Mouse (Mus musculus) adrenal gland, adult 8-10 months (tissue): Measurements from ENCODE around the gene Mansc1. TPM values are rescaled to one million over a fixed set of nuclear protein-coding genes. Genes with fewer than 3 reads are reported as not detected.

Experiments used
- DNase-seq: peaks from one replicate; pipeline ENCODE4 v3.0.0; 2022
- total RNA-seq, 4 experiments: library from RNA; stranded (reverse); gene quantifications; 2 replicates each; pipeline ENCODE4 v1.2.4; 2022

The Mansc1 gene
- total RNA-seq, 4 experiments from 2014 or later: 5.4 to 10.2 (median 7.8) TPM

DNA sequence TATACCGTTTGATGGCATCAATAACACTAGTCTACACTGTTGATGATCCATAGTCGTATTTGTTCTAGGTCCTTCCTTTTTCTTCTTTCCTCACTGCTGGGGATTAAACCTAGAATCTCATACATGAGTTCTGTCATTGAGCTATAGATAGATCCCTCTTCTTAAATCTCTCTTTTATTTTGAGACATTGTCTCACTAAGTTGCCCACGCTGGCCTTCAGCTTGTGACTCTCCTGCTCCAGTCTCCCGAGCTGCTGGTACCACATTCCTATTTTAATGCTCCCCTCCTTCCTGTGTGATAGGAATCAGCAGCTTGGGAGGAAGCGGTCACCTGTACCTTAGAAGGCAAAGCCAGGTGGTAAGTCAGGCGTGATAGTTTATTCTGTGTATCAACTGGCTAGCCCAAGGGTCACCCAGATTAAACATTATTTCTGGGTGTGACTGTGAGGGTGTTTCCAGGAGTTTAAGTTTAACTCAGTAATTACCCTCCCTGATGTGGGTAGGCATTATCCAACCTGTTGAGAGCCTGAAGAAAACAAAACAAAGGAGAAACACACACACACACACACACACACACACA lies 34.5 kb downstream of the Mansc1 start:
- no peak for DNase-seq

DNA sequence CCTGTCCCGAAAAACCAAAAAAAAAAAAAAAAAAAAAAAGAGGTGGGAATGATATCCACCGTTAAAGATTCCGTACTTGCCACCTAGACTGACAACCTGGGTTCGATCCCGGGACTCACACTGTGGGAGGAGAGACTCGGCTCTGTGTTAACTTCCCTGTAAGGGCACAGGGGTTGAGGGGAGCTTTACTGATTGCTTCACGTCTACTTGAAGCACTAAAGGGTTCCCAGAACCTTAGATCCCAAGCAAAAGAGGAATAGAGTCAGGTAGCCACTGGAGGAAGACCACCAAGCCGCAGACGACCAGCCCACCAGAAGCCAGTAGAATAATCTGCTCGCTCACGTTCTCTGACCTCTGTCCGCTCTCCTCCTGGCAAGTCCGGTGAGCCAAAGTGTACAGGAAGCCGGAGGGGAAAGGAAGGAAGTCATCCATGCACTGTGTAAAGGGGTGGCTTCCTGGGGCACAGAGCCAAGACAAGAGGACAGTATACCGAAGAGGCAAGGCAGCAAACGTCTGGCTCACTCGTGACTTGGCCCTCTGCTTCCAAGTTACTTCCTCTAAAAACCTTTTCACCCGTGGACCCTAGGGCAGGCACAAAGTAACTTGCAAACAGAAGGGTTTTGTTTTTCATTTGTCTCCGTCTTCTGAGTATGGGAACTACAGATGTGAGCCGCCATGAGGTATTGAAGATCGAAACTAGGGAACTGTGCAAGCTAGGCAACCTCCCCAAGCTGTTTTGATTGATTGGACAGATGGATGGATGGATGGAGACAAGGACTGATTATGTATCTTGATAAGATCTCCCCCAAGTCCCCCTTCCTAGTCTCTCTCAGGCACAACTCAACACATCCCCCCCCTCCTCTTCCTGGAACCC lies 37.5 kb downstream of the Mansc1 start:
- DNase-seq: peak; percentile 42

DNA sequence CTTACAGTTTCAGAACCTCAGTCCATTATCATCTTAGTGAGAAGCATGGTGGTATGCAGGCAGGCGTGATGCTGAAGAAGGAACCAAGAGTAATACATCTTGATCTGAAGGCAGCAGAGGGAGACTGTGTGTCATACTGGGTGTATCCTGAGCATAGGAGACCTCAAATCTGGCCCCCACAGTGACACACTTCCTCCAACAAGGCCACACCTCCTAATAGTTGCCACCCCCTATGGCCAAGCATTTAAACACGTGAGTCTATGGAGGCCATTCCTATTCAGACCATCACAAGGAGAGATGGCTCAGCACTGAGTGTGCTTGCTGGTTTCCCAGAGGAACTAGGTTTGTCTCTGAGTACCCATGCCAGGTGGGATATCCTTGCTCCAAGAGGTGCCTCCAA lies 40.7 kb downstream of the Mansc1 start:
- DNase-seq: no peak

DNA sequence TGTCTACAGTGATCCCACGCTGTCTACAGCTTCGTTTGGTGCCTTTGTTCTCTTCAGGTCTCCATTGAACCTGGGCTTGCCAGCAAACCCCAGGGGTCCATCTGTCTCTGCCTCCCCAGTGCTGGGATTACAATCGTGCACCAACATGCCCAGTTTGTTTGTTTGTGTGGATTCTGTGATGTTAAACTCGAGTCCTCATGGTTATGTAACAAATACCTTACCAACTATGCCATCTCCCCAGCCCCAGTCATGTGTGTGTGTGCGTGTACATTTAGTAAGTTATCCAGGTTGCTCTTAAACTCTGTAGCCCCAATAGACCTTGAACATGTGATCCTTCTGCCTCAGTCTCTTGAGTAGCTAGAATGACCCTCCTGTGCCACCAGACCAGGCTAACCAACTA lies 46.0 kb downstream of the Mansc1 start:
- no peak for DNase-seq

DNA sequence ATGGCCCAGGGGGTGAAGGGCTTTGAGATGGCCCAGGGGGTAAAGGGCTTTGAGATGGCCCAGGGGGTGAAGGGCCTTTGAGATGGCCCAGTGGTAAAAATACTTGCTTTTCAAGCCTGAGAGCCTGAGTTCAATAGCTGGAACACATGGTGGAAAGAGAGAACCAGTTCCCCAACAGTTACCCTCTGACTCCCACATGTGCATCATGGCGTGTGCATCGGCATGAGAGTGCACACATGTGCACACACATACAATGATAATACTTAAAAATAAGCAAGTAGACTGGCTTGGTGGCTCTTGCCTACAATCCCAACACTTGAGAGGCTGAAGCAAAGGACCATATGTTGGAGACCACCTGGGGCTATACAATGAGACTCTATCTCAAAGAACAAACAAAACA lies 47.7 kb downstream of the Mansc1 start:
- DNase-seq: no peak

DNA sequence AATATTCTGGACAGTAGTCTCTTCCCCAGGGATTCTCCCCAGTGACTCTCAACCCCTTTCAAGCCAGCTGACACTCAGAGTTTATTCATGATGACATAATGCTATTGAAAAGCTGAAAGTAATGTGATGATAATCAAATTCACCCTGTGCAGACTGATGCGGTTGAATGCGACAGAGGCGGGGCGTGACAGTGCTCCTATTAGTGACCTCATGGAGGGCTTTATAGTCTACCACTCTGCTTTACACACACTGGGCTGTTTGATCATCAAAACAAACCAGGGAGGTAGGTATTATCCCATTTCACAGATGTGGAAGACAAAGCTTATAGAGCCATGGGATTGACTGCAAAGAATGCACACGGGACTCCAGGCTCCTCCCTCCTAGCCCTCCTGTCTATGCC lies 50.2 kb downstream of the Mansc1 start:
- no peak for DNase-seq

DNA sequence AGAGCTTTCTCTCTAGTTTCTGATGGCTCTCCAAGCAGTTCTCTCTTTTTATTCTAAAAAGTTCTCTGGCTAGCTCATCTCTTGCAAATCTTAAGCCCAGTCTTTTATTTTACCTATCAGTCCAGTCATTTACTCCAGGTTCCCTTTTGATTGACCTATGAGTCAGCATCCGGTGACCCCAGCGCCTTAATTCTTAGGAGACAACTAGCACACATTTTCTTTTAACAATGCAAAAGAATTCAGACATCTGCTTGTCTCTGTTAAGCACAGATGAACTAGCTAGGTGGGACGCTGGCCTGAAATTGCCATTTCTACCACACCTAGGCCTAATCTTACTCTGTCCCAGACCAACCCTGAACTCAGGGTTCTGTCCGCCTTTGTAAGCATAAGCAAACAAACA lies 52.8 kb downstream of the Mansc1 start:
- no peak for DNase-seq

DNA sequence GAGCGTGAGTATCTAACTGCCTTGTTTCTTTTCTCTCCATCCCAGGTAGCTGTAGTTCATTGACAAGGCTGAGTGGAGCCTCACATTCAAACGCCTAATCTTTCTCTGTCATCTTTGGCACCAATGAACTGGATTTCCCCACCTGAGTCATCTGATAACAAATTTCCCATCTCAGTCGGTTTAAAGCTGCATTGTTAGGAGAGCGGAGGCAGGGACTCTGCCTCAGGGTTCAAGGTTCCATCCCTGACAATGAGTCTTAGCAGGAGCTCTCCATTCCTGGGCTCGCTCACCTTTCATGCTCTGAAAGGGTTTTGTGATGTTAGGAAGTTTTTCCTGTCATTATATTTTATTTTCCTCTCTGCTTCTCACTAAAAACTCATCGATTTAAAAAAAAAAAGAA lies 54.2 kb downstream of the Mansc1 start:
- DNase-seq: no peak

DNA sequence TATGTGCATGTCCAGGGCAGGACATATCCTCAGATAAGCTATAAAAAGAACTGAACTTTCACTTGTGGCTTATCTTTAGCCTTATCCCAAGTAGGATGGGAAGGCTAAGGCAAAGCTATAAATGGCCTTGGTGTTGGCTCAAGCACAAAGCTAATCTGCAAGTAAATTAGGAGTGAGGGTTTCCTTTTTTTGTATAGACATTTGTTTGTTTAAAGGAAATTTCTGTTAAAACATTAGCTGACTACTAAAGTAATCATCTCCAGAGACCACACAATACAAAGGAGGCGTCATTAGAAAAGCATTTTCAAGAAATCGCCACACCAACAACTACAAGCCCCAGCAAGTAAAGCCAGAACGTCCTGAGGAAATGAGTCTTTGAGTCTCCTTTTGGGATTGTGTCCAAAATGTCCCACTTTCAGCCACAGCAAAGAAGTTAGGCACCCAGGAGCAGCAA lies 57.0 kb downstream of the Mansc1 start:
- DNase-seq: no peak

DNA sequence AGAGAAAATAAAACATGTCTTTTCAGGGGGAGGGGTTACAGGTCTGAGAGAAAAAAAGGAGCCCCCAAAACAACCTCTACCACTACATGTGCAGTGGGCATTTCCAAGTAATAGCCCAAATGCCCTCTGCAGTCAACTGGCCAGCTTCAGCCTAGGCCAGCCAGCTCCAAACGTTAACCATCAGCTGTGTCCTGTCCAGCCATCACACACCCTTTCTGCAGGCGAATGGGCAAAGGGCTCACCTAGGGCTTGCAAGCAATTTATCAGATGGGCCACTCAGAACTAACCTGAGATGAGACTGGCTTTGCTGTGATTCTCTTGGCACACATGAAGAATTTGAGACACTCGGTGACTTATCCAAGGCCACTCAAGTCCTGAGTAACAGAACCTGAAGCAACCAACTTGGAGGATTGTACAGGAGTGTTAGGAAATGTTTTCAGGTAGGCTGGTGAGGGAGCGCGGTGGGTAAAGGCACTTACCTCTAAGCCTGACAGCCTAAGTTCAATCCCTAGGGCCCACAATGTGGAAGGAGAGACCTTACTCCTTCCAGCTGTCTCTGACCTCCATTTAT lies 64.2 kb downstream of the Mansc1 start:
- no peak for DNase-seq

DNA sequence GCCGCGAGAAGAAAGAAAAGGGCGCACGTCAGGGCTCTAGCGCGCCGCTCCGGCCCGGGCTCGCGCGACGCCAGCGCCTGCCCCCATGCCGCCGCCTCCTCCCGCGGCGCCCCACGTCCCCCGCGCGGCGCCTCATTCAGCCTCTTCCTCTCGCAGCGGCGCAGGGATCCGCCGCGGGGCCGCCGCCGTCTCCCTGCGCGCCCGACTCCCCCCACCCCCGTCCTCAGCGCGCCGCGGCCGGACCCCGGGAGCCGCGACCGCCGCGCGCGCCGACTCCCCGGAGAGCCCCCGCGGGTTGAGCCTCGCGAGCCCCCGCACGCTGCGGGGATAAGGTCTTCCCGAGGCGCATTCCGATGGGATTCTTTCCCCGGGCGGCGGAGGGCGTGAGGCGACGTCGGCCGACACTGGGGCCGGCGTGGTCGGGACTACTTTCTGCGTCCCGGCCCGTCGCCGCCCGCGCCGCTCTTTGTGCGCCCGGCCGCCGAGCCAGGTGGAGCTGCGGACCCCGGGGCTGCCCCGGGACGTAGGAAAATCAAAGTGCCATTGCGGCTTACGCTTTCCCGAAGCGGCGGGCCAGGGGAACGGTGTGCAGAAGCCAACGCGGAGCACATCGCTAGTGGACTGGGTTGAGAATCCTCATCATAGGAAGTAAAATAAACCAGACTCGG lies 65.3 kb downstream of the Mansc1 start, which contains the start of gene Lrp6:
Gene Lrp6 (minus strand): TSS at position 148 of the 668 bp plus-strand sequence.
- DNase-seq: peak; percentile 47

DNA sequence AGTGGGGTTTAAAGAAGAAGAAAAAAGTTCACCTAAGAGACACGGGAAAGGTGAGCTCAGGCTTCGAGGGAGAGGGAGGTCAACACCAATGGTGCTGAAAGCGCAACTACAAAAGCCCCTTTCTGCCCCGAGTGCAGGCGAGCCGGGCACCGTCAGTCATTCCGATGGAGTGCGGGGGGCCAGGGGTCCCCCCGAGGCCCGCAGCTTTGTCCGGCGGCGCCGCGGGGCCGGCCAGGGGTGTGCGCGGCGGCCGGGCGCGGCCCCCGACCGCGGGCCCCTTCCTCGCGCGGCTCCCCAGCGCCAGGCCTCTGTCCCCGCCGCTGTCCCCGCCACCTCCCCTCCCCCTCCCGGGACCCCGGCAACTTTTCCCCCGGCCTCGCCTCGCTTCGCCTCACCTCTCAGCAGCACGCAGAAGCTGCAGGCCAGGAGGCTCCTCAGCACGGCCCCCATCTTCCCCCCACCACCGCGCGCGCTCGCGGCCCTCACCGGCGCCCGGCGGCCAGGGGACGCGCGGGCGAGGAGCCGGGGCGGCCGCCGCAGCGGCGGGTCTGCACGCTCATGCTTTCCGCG lies 66.0 kb downstream of the Mansc1 start:
- DNase-seq: no peak

DNA sequence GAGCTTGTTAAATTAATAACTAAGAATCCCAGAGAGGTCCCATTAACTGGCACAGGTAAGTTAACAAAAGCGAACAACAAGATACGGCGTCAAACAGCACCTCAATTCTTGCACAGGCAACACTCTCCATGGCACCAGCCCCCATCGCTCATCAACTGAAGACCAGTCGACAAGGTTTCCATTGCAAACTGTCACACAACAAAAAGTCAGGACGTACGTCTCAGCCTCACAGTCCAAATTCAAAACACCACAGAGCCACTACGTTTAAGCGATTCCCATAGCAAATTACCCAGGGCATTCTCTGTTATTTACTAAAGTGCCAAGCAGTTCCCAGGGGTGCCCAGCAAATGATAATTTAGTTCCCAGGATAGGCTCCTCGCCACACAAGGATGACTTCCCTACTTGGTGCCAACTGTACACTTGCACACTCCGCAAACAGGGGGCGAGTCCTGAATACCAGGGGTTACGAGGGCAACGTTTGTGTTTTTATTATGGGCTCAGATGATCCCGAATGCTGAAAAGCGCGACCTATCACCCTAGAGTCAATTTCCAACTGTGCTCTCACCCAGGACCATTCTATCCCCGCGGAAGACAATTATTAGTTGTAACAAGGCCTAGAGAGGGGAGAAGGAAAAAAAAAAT lies 66.6 kb downstream of the Mansc1 start:
- DNase-seq: no peak

DNA sequence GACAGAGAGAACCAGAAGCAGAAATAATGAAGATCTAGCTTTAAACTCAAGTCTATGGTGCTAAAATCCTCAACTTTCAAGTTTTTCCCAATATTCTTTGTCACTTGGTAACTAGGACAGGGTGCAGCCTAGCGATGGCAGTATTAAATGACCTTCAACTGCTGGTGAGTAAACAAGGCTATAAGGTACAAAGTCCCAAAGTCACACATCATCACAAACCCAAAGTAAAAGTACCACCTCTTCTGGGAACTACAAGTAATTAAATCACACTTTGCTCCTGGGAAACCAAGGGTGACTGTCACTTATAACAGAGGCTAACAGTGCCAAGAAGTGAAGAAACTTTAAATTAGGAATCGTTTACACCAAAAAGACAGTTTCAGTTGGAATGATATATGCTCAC lies 67.7 kb downstream of the Mansc1 start:
- no peak for DNase-seq

DNA sequence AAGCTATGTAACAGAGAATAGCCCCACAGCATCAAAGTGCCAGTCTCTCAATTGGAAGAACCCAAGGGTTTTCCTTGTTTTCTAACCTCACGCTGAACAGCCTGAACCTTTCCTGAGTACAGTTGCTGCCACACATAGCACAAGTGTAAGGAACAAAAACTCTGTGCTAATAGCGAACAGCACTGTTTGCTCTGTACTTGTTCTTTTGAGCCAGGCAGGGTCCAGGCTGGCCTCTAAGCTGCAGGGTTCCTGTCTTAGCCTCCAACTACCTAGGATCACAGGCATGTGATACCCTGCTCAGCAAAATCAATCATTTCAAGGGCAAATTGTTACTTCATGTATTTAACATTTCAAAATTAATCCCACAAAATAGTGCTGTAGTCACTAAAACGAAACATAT lies 72.7 kb downstream of the Mansc1 start:
- DNase-seq: no peak

Other genes starting within 250 kb of the Mansc1 start
- gene Bcl2l14, start 236.2 kb downstream of the Mansc1 start, total RNA-seq: under 1 TPM in 2 of 4 experiments, not detected in 2; 0.12 to 0.22 TPM
- 10 to 100 TPM; 74.7 to 92.6 (median 89.5) TPM for gene Lrp6, start 65.5 kb downstream of the Mansc1 start, total RNA-seq
- 10 to 100 TPM; 18.4 to 25.8 (median 23.1) TPM for gene Borcs5, start 7.0 kb upstream of the Mansc1 start, total RNA-seq
- gene Dusp16, start 160.1 kb upstream of the Mansc1 start, total RNA-seq: 10 to 100 TPM; 24.6 to 41.3 (median 32.6) TPM
- gene Crebl2, start 197.7 kb upstream of the Mansc1 start, total RNA-seq: 10 to 100 TPM; 47.1 to 63.4 (median 58.0) TPM